Mouse (Mus musculus): ENCODE measurements around the gene Snx4. TPM values are rescaled to one million over a fixed set of nuclear protein-coding genes. Genes with fewer than 3 reads are reported as not detected.

The Snx4 gene
- polyA plus RNA-seq, 1 experiment from 2014 or later: 84.3 TPM

- H3K27ac ChIP-seq: no peak overlapping the region
- H3K9ac ChIP-seq: no peak overlapping the region
- H3K9me3 ChIP-seq: no peaks in the 10 kb centered on the region
- no peaks in the 10 kb centered on the region for H3K27me3 ChIP-seq
- peaks cover 10% of the 10 kb centered on the region for H3K4me1 ChIP-seq
- no peak overlapping the region for H3K4me3 ChIP-seq
- H3K4me2 ChIP-seq: no peak overlapping the region
- 36% methylated on average over 12 of the region's 12 CpGs for WGBS
- ATAC-seq (ENCODE audit: insufficient number of reproducible peaks, low FRiP score, low TSS enrichment, low read depth): no peak
- H3K36me3 ChIP-seq: no peaks in the 10 kb centered on the region
These were observed 74.6 kb downstream of the Snx4 start for GRCm38 (mm10) chr16:33325704-33326455.

GRCm38 (mm10) chr16:33326589-33326988 lies 75.3 kb downstream of the Snx4 start:
- Histone ChIP-seq H3K4me3 (no peak overlapping the region), H3K4me2 (no peak overlapping the region), H3K27ac (no peak overlapping the region), H3K27me3 (no peaks in the 10 kb centered on the region), H3K36me3 (no peaks in the 10 kb centered on the region), H3K4me1 (peaks cover 10% of the 10 kb centered on the region), H3K9ac (no peak overlapping the region), H3K9me3 (no peaks in the 10 kb centered on the region)
- WGBS: 35% methylated on average over 9 of the region's 9 CpGs
- ATAC-seq (ENCODE audit: insufficient number of reproducible peaks, low FRiP score, low TSS enrichment, low read depth): no peak

- no peak overlapping the region for H3K4me2 ChIP-seq
- H3K9me3 ChIP-seq: no peaks in the 10 kb centered on the region
- no peak overlapping the region for H3K27ac ChIP-seq
- H3K4me3 ChIP-seq: no peak overlapping the region
- ATAC-seq (ENCODE audit: insufficient number of reproducible peaks, low FRiP score, low TSS enrichment, low read depth): no peak
- 69% methylated on average over 9 of the region's 9 CpGs for WGBS
- H3K4me1 ChIP-seq: peaks cover 10% of the 10 kb centered on the region
- no peak overlapping the region for H3K9ac ChIP-seq
- H3K27me3 ChIP-seq: no peaks in the 10 kb centered on the region
- no peaks in the 10 kb centered on the region for H3K36me3 ChIP-seq
These were observed 75.9 kb downstream of the Snx4 start for GRCm38 (mm10) chr16:33327101-33327500.

GRCm38 (mm10) chr16:33333015-33333414 lies 81.8 kb downstream of the Snx4 start:
- no peaks in the 10 kb centered on the region for H3K27me3 ChIP-seq
- WGBS: 83% methylated on average over 14 of the region's 14 CpGs
- H3K4me3 ChIP-seq: no peak overlapping the region
- no peak overlapping the region for H3K4me2 ChIP-seq
- no peak overlapping the region for H3K9ac ChIP-seq
- H3K9me3 ChIP-seq: no peaks in the 10 kb centered on the region
- H3K36me3 ChIP-seq: no peaks in the 10 kb centered on the region
- H3K4me1 ChIP-seq: peaks cover 10% of the 10 kb centered on the region
- H3K27ac ChIP-seq: no peak overlapping the region
- no peak for ATAC-seq (ENCODE audit: insufficient number of reproducible peaks, low FRiP score, low TSS enrichment, low read depth)

- Histone ChIP-seq H3K27ac (no peak overlapping the region), H3K27me3 (no peaks in the 10 kb centered on the region), H3K36me3 (no peaks in the 10 kb centered on the region), H3K4me1 (peaks cover 10% of the 10 kb centered on the region), H3K9ac (no peak overlapping the region), H3K4me3 (no peak overlapping the region), H3K9me3 (no peaks in the 10 kb centered on the region), H3K4me2 (peak overlapping the region; percentile 27; the same call in 1 of the 2 replicates)
- ATAC-seq (ENCODE audit: insufficient number of reproducible peaks, low FRiP score, low TSS enrichment, low read depth): no peak
- 11% methylated on average over 8 of the region's 8 CpGs for WGBS
These were observed 85.9 kb downstream of the Snx4 start for GRCm38 (mm10) chr16:33337177-33337576.

GRCm38 (mm10) chr16:33337681-33338080 lies 86.4 kb downstream of the Snx4 start:
- no peak for ATAC-seq (ENCODE audit: insufficient number of reproducible peaks, low FRiP score, low TSS enrichment, low read depth)
- no peaks in the 10 kb centered on the region for H3K27me3 ChIP-seq
- no peaks in the 10 kb centered on the region for H3K9me3 ChIP-seq
- no peak overlapping the region for H3K4me3 ChIP-seq
- no peak overlapping the region for H3K27ac ChIP-seq
- H3K4me2 ChIP-seq: no peak overlapping the region
- WGBS: 75% methylated on average over 10 of the region's 10 CpGs
- no peak overlapping the region for H3K9ac ChIP-seq
- peaks cover 10% of the 10 kb centered on the region for H3K4me1 ChIP-seq
- no peaks in the 10 kb centered on the region for H3K36me3 ChIP-seq

GRCm38 (mm10) chr16:33338492-33338891 lies 87.2 kb downstream of the Snx4 start:
- ATAC-seq (ENCODE audit: insufficient number of reproducible peaks, low FRiP score, low TSS enrichment, low read depth): no peak

GRCm38 (mm10) chr16:33339476-33339875 lies 88.2 kb downstream of the Snx4 start:
- H3K4me1 ChIP-seq: peaks cover 10% of the 10 kb centered on the region
- H3K9ac ChIP-seq: no peak overlapping the region
- no peak overlapping the region for H3K4me3 ChIP-seq
- no peaks in the 10 kb centered on the region for H3K27me3 ChIP-seq
- H3K27ac ChIP-seq: no peak overlapping the region
- H3K36me3 ChIP-seq: no peaks in the 10 kb centered on the region
- no peaks in the 10 kb centered on the region for H3K9me3 ChIP-seq
- no peak for ATAC-seq (ENCODE audit: insufficient number of reproducible peaks, low FRiP score, low TSS enrichment, low read depth)
- no peak overlapping the region for H3K4me2 ChIP-seq
- WGBS: 86% methylated on average over 2 of the region's 2 CpGs

More at GRCm38 (mm10) chr16:33338492-33338891, 87.2 kb downstream of the Snx4 start:
- Histone ChIP-seq H3K9me3 (no peaks in the 10 kb centered on the region), H3K4me2 (no peak overlapping the region), H3K4me3 (no peak overlapping the region), H3K9ac (no peak overlapping the region), H3K36me3 (no peaks in the 10 kb centered on the region), H3K27ac (no peak overlapping the region), H3K27me3 (no peaks in the 10 kb centered on the region), H3K4me1 (peaks cover 10% of the 10 kb centered on the region)
- WGBS: 62% methylated on average over 4 of the region's 4 CpGs

- no peak overlapping the region for H3K4me3 ChIP-seq
- no peak overlapping the region for H3K27ac ChIP-seq
- peaks cover 9% of the 10 kb centered on the region for H3K4me1 ChIP-seq
- H3K27me3 ChIP-seq: no peaks in the 10 kb centered on the region
- no peak overlapping the region for H3K4me2 ChIP-seq
- ATAC-seq (ENCODE audit: insufficient number of reproducible peaks, low FRiP score, low TSS enrichment, low read depth): no peak
- no peak overlapping the region for H3K9ac ChIP-seq
- H3K9me3 ChIP-seq: no peaks in the 10 kb centered on the region
- H3K36me3 ChIP-seq: no peaks in the 10 kb centered on the region
- 30% methylated on average over 1 of the region's 1 CpGs for WGBS
These were observed 91.1 kb downstream of the Snx4 start for GRCm38 (mm10) chr16:33342356-33342755.

- WGBS: 71% methylated on average over 5 of the region's 5 CpGs
- ATAC-seq (ENCODE audit: insufficient number of reproducible peaks, low FRiP score, low TSS enrichment, low read depth): no peak
- no peaks in the 10 kb centered on the region for H3K36me3 ChIP-seq
- H3K4me3 ChIP-seq: no peak overlapping the region
- no peak overlapping the region for H3K9ac ChIP-seq
- H3K4me1 ChIP-seq: 0 out of 2 replicates have a peak, but pooled peaks cover 3% of the 10 kb centered on the region
- no peak overlapping the region for H3K27ac ChIP-seq
- no peaks in the 10 kb centered on the region for H3K9me3 ChIP-seq
- no peak overlapping the region for H3K4me2 ChIP-seq
- no peaks in the 10 kb centered on the region for H3K27me3 ChIP-seq
These were observed 91.9 kb downstream of the Snx4 start for GRCm38 (mm10) chr16:33343106-33343505.

- Histone ChIP-seq H3K4me1 (0 out of 2 replicates have a peak, but pooled peaks cover 3% of the 10 kb centered on the region), H3K27ac (no peak overlapping the region), H3K4me2 (no peak overlapping the region), H3K9me3 (no peaks in the 10 kb centered on the region), H3K9ac (no peak overlapping the region), H3K36me3 (no peaks in the 10 kb centered on the region), H3K27me3 (no peaks in the 10 kb centered on the region), H3K4me3 (no peak overlapping the region)
- ATAC-seq (ENCODE audit: insufficient number of reproducible peaks, low FRiP score, low TSS enrichment, low read depth): no peak
- WGBS: 83% methylated on average over 7 of the region's 7 CpGs
These were observed 92.4 kb downstream of the Snx4 start for GRCm38 (mm10) chr16:33343601-33344000.

GRCm38 (mm10) chr16:33344379-33344778 lies 93.1 kb downstream of the Snx4 start:
- no peak overlapping the region for H3K9ac ChIP-seq
- no peaks in the 10 kb centered on the region for H3K36me3 ChIP-seq
- no peak overlapping the region for H3K4me2 ChIP-seq
- no peak overlapping the region for H3K27ac ChIP-seq
- H3K9me3 ChIP-seq: no peaks in the 10 kb centered on the region
- no peak for ATAC-seq (ENCODE audit: insufficient number of reproducible peaks, low FRiP score, low TSS enrichment, low read depth)
- 54% methylated on average over 9 of the region's 9 CpGs for WGBS
- 0 out of 2 replicates have a peak, but pooled peaks cover 3% of the 10 kb centered on the region for H3K4me1 ChIP-seq
- no peaks in the 10 kb centered on the region for H3K27me3 ChIP-seq
- H3K4me3 ChIP-seq: no peak overlapping the region
